Mouse (Mus musculus): ENCODE results near the gene Kras. TPM values are rescaled to one million over a fixed set of nuclear protein-coding genes. Genes with fewer than 3 reads are reported as not detected.

The Kras gene
- polyA plus RNA-seq, 1 experiment from 2014 or later = 109 TPM

GRCm38 (mm10) chr6:145176474-145176873 is 73.6 kb downstream of the Kras start:
- H3K4me3 ChIP-seq (replicated peaks; ENCODE audit: low read length) = no peak overlapping the region
- H3K4me1 ChIP-seq (replicated peaks; ENCODE audit: control insufficient read depth, insufficient read depth, low read length) = peaks cover 8% of the 10 kb centered on the region
- 57% methylated on average over 10 of the region's 10 CpGs for WGBS
- ATAC-seq (ENCODE audit: low FRiP score) (no peak), DNase-seq (ENCODE audit: low spot score) (no peak)
- H3K4me2 ChIP-seq (replicated peaks) = no peak overlapping the region
- H3K27ac ChIP-seq = no peak overlapping the region
- H3K27me3 ChIP-seq (ENCODE audit: control insufficient read depth, insufficient read depth, low read length) = 0 out of 2 replicates have a peak, but pooled peaks cover 3% of the 10 kb centered on the region
- H3K9me3 ChIP-seq (ENCODE audit: control insufficient read depth, low read length) = no peaks in the 10 kb centered on the region
- H3K9ac ChIP-seq = no peak overlapping the region
- H3K36me3 ChIP-seq (replicated peaks; ENCODE audit: control insufficient read depth, insufficient read depth) = no peaks in the 10 kb centered on the region

- 31% methylated on average over 9 of the region's 9 CpGs for WGBS
- Histone ChIP-seq H3K27ac (no peak overlapping the region), H3K36me3 (replicated peaks; ENCODE audit: control insufficient read depth, insufficient read depth) (no peaks in the 10 kb centered on the region), H3K4me3 (replicated peaks; ENCODE audit: low read length) (no peak overlapping the region), H3K9ac (no peak overlapping the region), H3K4me2 (replicated peaks) (no peak overlapping the region), H3K27me3 (ENCODE audit: control insufficient read depth, insufficient read depth, low read length) (0 out of 2 replicates have a peak, but pooled peaks cover 3% of the 10 kb centered on the region), H3K9me3 (ENCODE audit: control insufficient read depth, low read length) (no peaks in the 10 kb centered on the region), H3K4me1 (replicated peaks; ENCODE audit: control insufficient read depth, insufficient read depth, low read length) (peaks cover 8% of the 10 kb centered on the region)
- no peak for ATAC-seq (ENCODE audit: low FRiP score)
- DNase-seq (ENCODE audit: low spot score) = no peak
Measured at GRCm38 (mm10) chr6:145175571-145175981, 74.5 kb downstream of the Kras start.

DNA sequence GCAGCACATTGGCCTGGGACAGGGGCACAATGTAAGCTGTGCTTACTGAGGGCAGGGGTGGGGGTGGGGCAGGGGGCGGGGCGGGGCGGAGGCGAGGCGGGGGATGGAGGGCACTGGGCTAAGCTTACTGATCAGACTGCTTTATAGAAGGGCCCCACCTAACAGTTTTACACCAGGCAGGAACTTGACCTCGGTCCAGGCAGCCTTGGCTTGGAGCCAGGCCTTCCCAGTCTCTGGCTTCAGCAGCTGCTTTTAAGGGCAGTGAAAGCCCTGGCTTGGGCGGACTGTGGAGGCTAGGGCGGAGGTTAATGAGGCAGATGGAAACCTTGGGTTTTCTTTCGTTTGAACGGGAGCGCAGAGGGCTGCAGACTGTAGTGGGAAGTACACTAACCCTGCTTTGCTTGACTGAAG is 76.3 kb downstream of the Kras start:
- Histone ChIP-seq H3K4me3 (replicated peaks; ENCODE audit: low read length) (no peak overlapping the region), H3K27ac (no peak overlapping the region), H3K4me1 (replicated peaks; ENCODE audit: control insufficient read depth, insufficient read depth, low read length) (peaks cover 8% of the 10 kb centered on the region), H3K9me3 (ENCODE audit: control insufficient read depth, low read length) (no peaks in the 10 kb centered on the region), H3K36me3 (replicated peaks; ENCODE audit: control insufficient read depth, insufficient read depth) (no peaks in the 10 kb centered on the region), H3K4me2 (replicated peaks) (peak overlapping the region; percentile 13), H3K9ac (no peak overlapping the region), H3K27me3 (ENCODE audit: control insufficient read depth, insufficient read depth, low read length) (0 out of 2 replicates have a peak, but pooled peaks cover 3% of the 10 kb centered on the region)
- peak; percentile 70 for DNase-seq (ENCODE audit: low spot score)
- 5% methylated on average over 11 of the region's 11 CpGs for WGBS
- ATAC-seq (ENCODE audit: low FRiP score) = peak; percentile 74; the same call in 1 of the 2 replicates

DNA sequence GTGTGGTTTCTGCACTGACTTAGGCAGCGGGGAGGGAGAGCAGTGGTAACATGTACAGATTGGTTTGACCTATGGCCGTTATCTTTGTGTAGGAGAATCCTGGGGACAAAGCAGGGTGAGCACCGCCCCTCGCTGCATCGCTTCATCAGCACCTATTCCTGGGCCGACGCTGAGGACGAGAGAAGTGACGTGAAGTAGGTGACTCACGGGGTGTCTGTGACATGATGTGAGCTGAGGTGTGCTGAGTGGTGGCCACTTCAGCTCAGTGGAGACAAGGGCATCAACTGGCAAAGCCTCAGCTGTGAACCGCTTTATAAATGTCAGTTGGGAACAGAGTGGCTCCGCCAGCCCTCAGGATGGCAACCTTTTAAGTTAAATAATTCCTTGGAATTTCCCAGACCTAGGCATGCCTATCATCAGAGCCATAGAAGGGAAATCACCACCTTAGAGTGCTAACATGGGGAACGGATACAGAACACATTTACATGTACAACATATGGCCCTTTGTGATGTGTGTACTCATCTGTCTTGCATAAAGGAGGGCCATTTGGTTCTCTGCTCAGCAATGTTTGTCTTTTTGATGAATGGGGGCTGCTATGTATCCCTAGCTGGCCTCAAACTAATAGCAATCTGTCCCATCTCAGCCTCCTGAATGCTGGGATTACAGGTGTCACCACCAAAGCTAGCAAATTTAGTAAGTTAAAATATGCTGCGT is 78.0 kb downstream of the Kras start:
- no peak overlapping the region for H3K4me2 ChIP-seq (replicated peaks)
- peaks cover 8% of the 10 kb centered on the region for H3K4me1 ChIP-seq (replicated peaks; ENCODE audit: control insufficient read depth, insufficient read depth, low read length)
- H3K36me3 ChIP-seq (replicated peaks; ENCODE audit: control insufficient read depth, insufficient read depth) = no peaks in the 10 kb centered on the region
- no peak overlapping the region for H3K9ac ChIP-seq
- no peak overlapping the region for H3K4me3 ChIP-seq (replicated peaks; ENCODE audit: low read length)
- DNase-seq (ENCODE audit: low spot score) (no peak), ATAC-seq (ENCODE audit: low FRiP score) (no peak)
- H3K27ac ChIP-seq = no peak overlapping the region
- no peaks in the 10 kb centered on the region for H3K9me3 ChIP-seq (ENCODE audit: control insufficient read depth, low read length)
- 0 out of 2 replicates have a peak, but pooled peaks cover 3% of the 10 kb centered on the region for H3K27me3 ChIP-seq (ENCODE audit: control insufficient read depth, insufficient read depth, low read length)
- 71% methylated on average over 14 of the region's 14 CpGs for WGBS

Other genes starting within 250 kb of the Kras start
- gene Bcat1, start 174.1 kb downstream of the Kras start, polyA plus RNA-seq (2014; fragmentation: Nextera tagmentation; extraction: Ambion mirVana) = 101 and 123 TPM in 2 replicates
- 0.78 and 1.0 TPM in 2 replicates for gene Lrmp, start 134.6 kb downstream of the Kras start, polyA plus RNA-seq (2014; fragmentation: Nextera tagmentation; extraction: Ambion mirVana)
- gene Casc1, start 39.2 kb downstream of the Kras start, polyA plus RNA-seq (2014; fragmentation: Nextera tagmentation; extraction: Ambion mirVana) = 1.3 and 1.4 TPM in 2 replicates
- 27.6 and 29.7 TPM in 2 replicates for gene Etfrf1, start 39.1 kb downstream of the Kras start, polyA plus RNA-seq (2014; fragmentation: Nextera tagmentation; extraction: Ambion mirVana)

Data from hindbrain, embryonic 14.5 days (tissue).